Mouse (Mus musculus) embryonic facial prominence, embryonic 12.5 days (tissue): ENCODE measurements at regions not wholly inside any gene's neighbourhood (a gene's known extent, or its start where the extent isn't known, plus 50 kb on each side); places are given as distances from the start of the nearest gene placed in this dataset.

Experiments used
- ATAC-seq: fragments of 200-750 bp; cut with Nextera tagmentation; 2 replicates; pipeline ENCODE4 v1.8.0; 2017; ENCODE audit not compliant: insufficient number of reproducible peaks, insufficient read depth, low FRiP score, low TSS enrichment
- H3K27ac ChIP-seq: fragments of 300-500 bp; sonication (generic); 2 replicates; pipeline ENCODE4 v1.5.1; 2016; ENCODE audit warnings: mild to moderate bottlenecking
- H3K27me3 ChIP-seq: fragments of 300-500 bp; sonication (generic); 2 replicates; pipeline ENCODE4 v1.6.1; 2016; ENCODE audit warnings: mild to moderate bottlenecking, moderate library complexity
- H3K36me3 ChIP-seq: fragments of 300-500 bp; sonication (generic); 2 replicates; pipeline ENCODE4 v1.6.1; 2016; ENCODE audit warnings: mild to moderate bottlenecking
- H3K4me1 ChIP-seq: fragments of 300-500 bp; sonication (generic); 2 replicates; pipeline ENCODE4 v1.6.1; 2016
- H3K4me2 ChIP-seq: fragments of 300-500 bp; sonication (generic); replicated peaks from 2 replicates; pipeline ENCODE4 v1.6.1; 2016; ENCODE audit warnings: mild to moderate bottlenecking, moderate library complexity
- H3K4me3 ChIP-seq: fragments of 300-500 bp; sonication (generic); 2 replicates; pipeline ENCODE4 v1.5.1; 2016; ENCODE audit warnings: mild to moderate bottlenecking
- H3K9ac ChIP-seq: fragments of 300-500 bp; sonication (generic); 2 replicates; pipeline ENCODE4 v1.6.1; 2016; ENCODE audit warnings: mild to moderate bottlenecking, moderate library complexity
- H3K9me3 ChIP-seq: fragments of 300-500 bp; sonication (generic); 2 replicates; pipeline ENCODE4 v1.6.1; 2016; ENCODE audit warnings: mild to moderate bottlenecking, moderate library complexity
- WGBS: fragments of 180-500 bp; shearing (Covaris S2); methylation state at CpG from one replicate; pipeline ENCODE4 v1.1.7; 2016; 5-methylcytosine and 5-hydroxymethylcytosine counted together

DNA sequence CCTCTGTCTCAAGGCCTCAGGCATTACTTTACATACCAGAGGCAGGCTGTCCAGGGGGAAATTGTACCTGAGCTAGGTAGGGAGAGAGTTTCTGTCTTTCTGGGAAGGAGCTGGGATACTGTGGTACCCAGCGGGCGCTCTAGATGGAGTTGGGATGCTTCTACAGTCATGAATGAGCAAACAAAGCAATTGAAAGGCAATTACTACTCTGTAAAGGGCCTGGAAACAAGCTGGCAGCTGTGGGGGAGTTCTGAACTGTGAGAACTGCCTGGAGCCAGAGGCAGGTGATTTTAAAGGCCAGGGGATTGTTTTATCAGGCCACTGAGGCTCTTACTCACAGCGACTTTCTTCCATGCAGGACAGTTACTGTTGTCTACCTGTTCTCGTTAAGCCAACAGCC lies 313.3 kb upstream of the Gm12728 start:
- no peak for ATAC-seq
- H3K27ac ChIP-seq, result no peak overlapping the region
- 65% methylated on average over 4 of the region's 4 CpGs for WGBS

DNA sequence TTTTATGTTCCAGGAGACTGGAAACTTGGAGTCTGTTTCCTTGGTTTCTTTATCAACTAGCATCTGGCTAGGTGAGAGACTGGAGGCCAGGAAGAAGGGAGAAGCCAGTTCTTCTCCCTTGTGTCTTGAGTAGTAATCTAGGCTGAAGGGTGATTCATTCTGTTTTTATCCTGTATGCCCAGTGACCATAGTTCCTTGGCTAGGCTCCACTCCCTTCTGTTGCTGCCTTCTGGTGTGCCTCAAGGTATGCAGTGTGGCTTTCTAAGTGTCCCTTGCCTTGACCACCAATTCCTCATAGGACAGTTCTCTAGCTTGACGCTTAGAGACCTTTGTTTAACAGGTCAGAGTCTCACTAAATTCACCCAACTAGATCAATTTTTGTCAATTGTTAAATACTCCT lies 303.3 kb upstream of the Gm12728 start:
- Histone ChIP-seq H3K27me3 (no peaks in the 10 kb centered on the region), H3K9me3 (no peaks in the 10 kb centered on the region), H3K4me2 (no peak overlapping the region), H3K36me3 (no peaks in the 10 kb centered on the region), H3K9ac (no peak overlapping the region), H3K4me3 (no peak overlapping the region), H3K27ac (no peak overlapping the region), H3K4me1 (peaks cover 5% of the 10 kb centered on the region; the same call in 1 of the 2 replicates)
- 82% methylated on average over 1 of the region's 1 CpGs for WGBS
- ATAC-seq, result no peak

More for the DNA sequence above, 313.3 kb upstream of the Gm12728 start:
- H3K9me3 ChIP-seq, result no peaks in the 10 kb centered on the region
- H3K4me3 ChIP-seq, result no peak overlapping the region
- H3K27me3 ChIP-seq, result no peaks in the 10 kb centered on the region
- no peaks in the 10 kb centered on the region for H3K36me3 ChIP-seq
- H3K9ac ChIP-seq, result no peak overlapping the region
- H3K4me2 ChIP-seq, result no peak overlapping the region
- H3K4me1 ChIP-seq, result 0 out of 2 replicates have a peak, but pooled peaks cover 5% of the 10 kb centered on the region

DNA sequence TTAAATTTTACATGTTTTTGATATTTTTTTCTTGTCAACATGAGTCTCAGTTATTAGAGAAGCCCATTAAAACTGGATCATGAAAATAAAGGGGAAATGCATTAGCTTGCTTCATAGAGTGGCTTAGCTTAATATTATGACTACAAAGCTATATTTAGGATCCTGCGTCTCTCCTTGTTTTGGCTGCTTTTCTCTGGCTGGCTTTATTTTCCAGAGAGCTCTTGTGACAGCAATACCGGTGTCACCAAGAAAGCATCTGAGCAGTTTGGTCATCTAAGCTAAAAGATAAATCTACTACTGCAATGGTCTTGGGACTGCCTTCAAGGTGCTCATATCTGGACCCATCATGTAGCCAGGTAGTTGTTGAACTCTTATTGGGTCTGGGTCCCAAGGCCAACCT lies 293.5 kb upstream of the Gm12728 start:
- H3K9me3 ChIP-seq, result no peaks in the 10 kb centered on the region
- H3K4me1 ChIP-seq, result no peaks in the 10 kb centered on the region
- 92% methylated on average over 2 of the region's 2 CpGs for WGBS
- no peak overlapping the region for H3K9ac ChIP-seq
- H3K4me3 ChIP-seq, result no peak overlapping the region
- no peak for ATAC-seq
- H3K27ac ChIP-seq, result no peak overlapping the region
- H3K4me2 ChIP-seq, result no peak overlapping the region
- no peaks in the 10 kb centered on the region for H3K27me3 ChIP-seq
- no peaks in the 10 kb centered on the region for H3K36me3 ChIP-seq

DNA sequence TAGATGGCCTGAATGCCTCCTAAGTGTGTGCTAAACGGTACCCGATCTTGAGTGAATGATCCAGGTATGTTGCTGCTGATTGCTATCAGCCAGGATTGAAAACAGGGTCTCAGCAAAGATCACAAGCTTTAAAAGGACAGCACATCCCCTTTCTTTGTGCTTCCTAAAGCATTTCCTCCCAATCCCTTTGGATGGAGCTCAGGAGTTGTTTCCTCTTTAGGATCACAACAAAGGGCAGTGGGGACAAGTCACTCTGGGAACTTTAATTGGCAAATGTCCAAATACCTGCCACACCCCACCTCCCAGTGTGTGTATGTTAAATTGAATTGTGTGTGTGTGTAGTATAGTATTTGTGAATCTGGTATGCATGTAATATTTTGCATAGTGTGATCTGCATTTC lies 283.5 kb upstream of the Gm12728 start:
- Histone ChIP-seq H3K9ac (no peak overlapping the region), H3K4me2 (no peak overlapping the region), H3K4me3 (no peak overlapping the region), H3K36me3 (no peaks in the 10 kb centered on the region), H3K9me3 (no peaks in the 10 kb centered on the region), H3K4me1 (no peaks in the 10 kb centered on the region), H3K27me3 (no peaks in the 10 kb centered on the region), H3K27ac (no peak overlapping the region)
- 64% methylated on average over 2 of the region's 2 CpGs for WGBS
- ATAC-seq, result no peak

DNA sequence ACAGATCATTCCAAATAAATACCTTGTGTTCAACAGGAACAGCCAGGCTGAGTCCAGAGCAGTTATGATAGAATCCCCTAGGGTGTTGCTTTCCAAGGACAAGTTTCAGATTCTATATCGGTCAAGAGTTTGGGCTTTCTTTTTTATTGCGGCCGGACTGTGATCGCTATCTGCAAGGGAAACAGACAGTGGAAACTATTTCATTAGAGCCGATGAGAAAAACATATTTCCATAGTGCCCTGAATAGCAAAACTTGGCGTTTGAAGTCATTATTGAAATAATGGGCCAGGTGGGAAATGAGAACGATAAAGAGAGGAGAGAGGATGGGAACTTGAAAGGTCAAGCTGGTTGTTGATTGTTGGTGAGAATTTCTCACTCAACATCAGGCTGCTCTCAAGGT lies 282.4 kb upstream of the Gm12728 start:
- WGBS, result 74% methylated on average over 7 of the region's 7 CpGs
- no peaks in the 10 kb centered on the region for H3K9me3 ChIP-seq
- H3K27me3 ChIP-seq, result no peaks in the 10 kb centered on the region
- no peak overlapping the region for H3K4me3 ChIP-seq
- H3K36me3 ChIP-seq, result no peaks in the 10 kb centered on the region
- H3K27ac ChIP-seq, result no peak overlapping the region
- no peak for ATAC-seq
- no peak overlapping the region for H3K4me2 ChIP-seq
- no peak overlapping the region for H3K9ac ChIP-seq
- no peaks in the 10 kb centered on the region for H3K4me1 ChIP-seq

DNA sequence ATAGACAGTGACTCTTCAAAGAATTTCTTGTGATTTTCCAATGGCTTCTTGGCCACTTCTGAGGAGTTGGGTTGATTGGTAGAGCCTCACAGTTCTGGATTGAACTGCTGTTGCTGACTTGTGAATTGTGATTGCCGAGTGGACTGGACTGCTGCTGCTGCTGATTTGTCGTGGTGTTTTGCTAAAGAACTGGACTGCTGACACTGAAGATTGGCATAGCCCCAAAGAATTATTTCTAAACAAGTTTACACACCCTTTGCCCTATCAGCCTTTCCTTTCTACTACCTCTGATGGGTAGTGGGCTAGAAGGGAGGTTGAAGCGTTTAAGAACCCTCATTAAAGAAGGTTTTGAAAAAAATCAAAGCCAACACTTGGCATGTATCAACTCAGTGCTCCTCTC lies 280.6 kb upstream of the Gm12728 start:
- no peak overlapping the region for H3K4me2 ChIP-seq
- no peaks in the 10 kb centered on the region for H3K36me3 ChIP-seq
- H3K4me1 ChIP-seq, result no peaks in the 10 kb centered on the region
- WGBS, result 88% methylated on average over 3 of the region's 3 CpGs
- no peak overlapping the region for H3K9ac ChIP-seq
- ATAC-seq, result no peak
- H3K27ac ChIP-seq, result no peak overlapping the region
- no peaks in the 10 kb centered on the region for H3K9me3 ChIP-seq
- no peaks in the 10 kb centered on the region for H3K27me3 ChIP-seq
- H3K4me3 ChIP-seq, result no peak overlapping the region

DNA sequence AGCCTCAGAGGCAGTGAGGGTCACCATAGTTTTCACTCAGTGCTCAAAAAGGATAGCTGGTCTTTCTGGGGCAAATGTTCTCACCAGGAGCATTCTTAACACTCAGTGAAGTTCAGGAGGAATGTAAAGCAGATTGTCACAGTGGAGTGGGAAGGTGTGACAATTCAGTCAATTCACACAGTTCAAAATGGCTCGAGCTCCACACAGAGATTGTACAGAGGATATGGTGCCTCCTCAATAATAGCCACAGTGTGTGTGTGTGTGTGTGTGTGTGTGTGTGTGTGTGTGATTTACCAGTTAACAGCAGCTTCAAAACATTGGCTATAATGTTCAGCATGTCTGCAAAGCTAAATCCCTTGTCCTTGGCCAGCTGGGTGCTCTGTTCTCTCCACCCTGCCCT lies 279.3 kb upstream of the Gm12728 start:
- Histone ChIP-seq H3K36me3 (no peaks in the 10 kb centered on the region), H3K4me1 (no peaks in the 10 kb centered on the region), H3K27me3 (no peaks in the 10 kb centered on the region), H3K27ac (no peak overlapping the region), H3K9me3 (no peaks in the 10 kb centered on the region), H3K4me2 (no peak overlapping the region), H3K9ac (no peak overlapping the region), H3K4me3 (no peak overlapping the region)
- 95% methylated on average over 1 of the region's 1 CpGs for WGBS
- no peak for ATAC-seq

DNA sequence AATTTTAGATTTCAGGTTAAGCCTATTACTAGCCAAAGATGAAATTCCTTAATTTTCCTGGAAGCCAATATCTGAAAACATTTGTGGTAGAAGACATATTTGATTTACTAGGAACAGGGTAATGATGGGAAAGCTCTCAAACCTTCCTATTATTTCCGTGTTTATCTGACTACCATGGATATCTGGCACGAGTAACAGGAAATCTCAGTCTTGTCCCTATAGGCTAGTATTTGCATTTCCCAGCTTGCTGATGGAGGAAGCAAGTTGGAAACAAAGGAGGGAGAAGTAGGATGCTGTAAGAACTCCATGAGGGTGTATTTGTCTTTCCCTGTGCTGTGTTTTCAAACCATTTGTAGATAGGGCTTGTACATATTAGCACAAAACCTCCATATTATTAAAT lies 264.5 kb upstream of the Gm12728 start:
- 62% methylated on average over 2 of the region's 2 CpGs for WGBS
- no peak overlapping the region for H3K4me3 ChIP-seq
- ATAC-seq, result no peak
- H3K4me2 ChIP-seq, result no peak overlapping the region
- no peaks in the 10 kb centered on the region for H3K36me3 ChIP-seq
- H3K27me3 ChIP-seq, result no peaks in the 10 kb centered on the region
- no peak overlapping the region for H3K9ac ChIP-seq
- H3K4me1 ChIP-seq, result no peaks in the 10 kb centered on the region
- H3K27ac ChIP-seq, result no peak overlapping the region
- no peaks in the 10 kb centered on the region for H3K9me3 ChIP-seq

DNA sequence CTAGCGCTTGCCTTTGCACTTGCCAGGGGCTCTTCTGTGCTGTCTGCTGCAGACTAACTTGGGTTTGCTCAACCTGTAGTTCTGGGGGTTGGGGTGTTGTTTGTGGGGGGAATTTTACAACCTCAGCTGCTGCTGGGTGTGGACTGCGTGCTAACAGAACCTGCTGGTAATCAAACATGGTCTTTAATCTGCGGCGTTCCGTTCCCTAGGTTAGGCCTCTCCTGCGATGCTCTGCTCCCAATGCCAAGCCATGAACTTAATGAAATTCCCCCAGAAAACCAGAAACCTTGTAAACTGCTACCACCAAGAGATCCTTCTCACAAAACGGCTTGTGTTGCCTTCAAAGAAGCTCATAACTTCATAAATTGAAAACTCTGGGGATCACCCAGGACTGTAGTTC lies 262.9 kb upstream of the Gm12728 start:
- Histone ChIP-seq H3K4me3 (no peak overlapping the region), H3K27ac (no peak overlapping the region), H3K9ac (no peak overlapping the region), H3K4me2 (no peak overlapping the region), H3K9me3 (no peaks in the 10 kb centered on the region), H3K4me1 (0 out of 2 replicates have a peak, but pooled peaks cover 2% of the 10 kb centered on the region), H3K27me3 (no peaks in the 10 kb centered on the region), H3K36me3 (no peaks in the 10 kb centered on the region)
- 89% methylated on average over 7 of the region's 7 CpGs for WGBS
- ATAC-seq, result no peak

DNA sequence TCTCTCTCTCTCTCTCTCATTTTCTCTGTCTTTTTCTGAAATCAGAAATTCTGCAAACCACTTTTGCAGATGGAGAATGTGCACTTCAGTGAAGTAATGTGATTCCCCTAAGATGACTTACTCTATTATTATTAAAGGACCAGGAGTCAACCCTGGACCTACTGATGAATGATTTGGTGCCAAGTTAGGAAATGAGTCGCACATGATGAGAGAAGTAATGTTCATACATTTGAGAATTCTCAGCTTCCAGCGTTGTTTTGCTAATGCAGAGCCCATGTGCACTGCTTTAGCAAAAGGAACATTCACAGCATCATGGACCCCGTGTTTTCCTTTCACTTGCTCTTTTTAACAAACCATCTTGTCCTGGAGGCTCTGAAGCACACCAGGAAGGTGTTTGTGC lies 262.4 kb upstream of the Gm12728 start:
- 74% methylated on average over 3 of the region's 3 CpGs for whole genome bisulfite sequencing
- Histone ChIP-seq H3K27ac (no peak overlapping the region), H3K4me1 (0 out of 2 replicates have a peak, but pooled peaks cover 6% of the 10 kb centered on the region), H3K36me3 (no peaks in the 10 kb centered on the region), H3K4me3 (no peak overlapping the region), H3K9me3 (no peaks in the 10 kb centered on the region), H3K27me3 (no peaks in the 10 kb centered on the region), H3K9ac (no peak overlapping the region), H3K4me2 (no peak overlapping the region)
- ATAC-seq, result no peak

DNA sequence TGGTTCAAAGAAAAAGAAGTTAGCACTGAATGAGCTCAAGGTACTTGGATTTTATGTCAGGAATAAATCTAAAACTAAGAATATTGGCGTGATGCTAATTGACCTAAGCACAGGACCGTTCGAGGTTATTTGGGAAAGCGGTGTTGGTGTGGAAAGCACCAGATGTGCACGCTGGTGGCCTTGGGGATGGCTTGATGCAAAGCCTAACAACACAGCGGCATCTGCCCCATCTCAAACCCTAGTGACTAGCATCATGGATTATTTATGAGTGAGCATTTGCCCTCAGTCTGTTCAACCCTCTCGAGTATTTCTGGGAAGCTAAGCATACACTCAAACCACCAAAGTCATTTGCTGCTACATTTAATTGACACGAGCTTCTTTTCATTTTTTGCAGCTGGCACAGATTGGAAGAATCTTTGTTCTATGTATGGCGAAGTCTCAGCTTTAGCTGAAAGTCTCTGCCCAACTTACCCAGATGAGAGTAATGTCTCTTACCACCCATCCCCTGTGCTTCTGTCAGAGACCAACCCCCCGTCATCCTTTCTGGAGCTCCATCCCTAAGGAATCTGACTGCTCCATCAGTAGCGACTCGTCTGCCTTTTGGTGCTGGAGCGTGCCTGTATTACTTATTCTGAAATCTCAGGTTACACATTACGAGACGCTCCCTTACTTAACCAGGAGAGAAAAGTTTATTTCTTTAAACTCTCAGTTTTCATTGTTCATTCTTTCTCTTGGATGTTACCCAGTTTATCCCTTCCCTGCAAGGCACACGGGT lies 257.8 kb upstream of the Gm12728 start:
- no peak overlapping the region for H3K9ac ChIP-seq
- no peaks in the 10 kb centered on the region for H3K36me3 ChIP-seq
- no peak overlapping the region for H3K4me3 ChIP-seq
- no peak overlapping the region for H3K4me2 ChIP-seq
- no peak for ATAC-seq
- 0 out of 2 replicates have a peak, but pooled peaks cover 6% of the 10 kb centered on the region for H3K4me1 ChIP-seq
- no peaks in the 10 kb centered on the region for H3K27me3 ChIP-seq
- WGBS, result 53% methylated on average over 16 of the region's 16 CpGs
- H3K27ac ChIP-seq, result 0 out of 2 replicates have a peak overlapping the region, but pooled peaks have one; percentile 11
- H3K9me3 ChIP-seq, result no peaks in the 10 kb centered on the region

DNA sequence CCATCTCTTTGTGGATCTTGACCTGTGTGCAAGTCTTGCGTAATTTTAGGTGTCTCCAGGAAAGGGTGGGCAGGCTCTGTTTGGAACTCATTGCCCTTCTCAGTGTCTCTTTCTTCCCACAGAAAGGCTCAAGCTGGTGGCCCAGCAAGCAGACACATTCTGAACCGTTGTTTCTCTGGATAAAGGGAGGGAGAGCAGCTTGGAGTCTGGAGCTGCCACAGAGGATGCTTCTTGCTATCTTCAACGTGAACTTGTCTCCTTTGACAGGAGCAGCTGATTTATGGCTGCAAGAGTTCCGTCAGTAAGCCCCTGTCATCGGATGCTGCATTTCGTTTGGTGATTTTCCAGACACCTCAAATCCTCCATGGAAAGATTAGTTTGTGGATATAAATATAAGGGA lies 254.2 kb upstream of the Gm12728 start:
- H3K27me3 ChIP-seq, result no peaks in the 10 kb centered on the region
- no peak overlapping the region for H3K4me2 ChIP-seq
- WGBS, result 77% methylated on average over 6 of the region's 6 CpGs
- H3K36me3 ChIP-seq, result no peaks in the 10 kb centered on the region
- H3K27ac ChIP-seq, result no peak overlapping the region
- H3K9ac ChIP-seq, result no peak overlapping the region
- ATAC-seq, result no peak
- 0 out of 2 replicates have a peak, but pooled peaks cover 6% of the 10 kb centered on the region for H3K4me1 ChIP-seq
- H3K4me3 ChIP-seq, result no peak overlapping the region
- H3K9me3 ChIP-seq, result no peaks in the 10 kb centered on the region
